Mouse (Mus musculus) forebrain, postnatal 0 days (tissue): Measurements from ENCODE around the gene Cyb5r4. TPM values are rescaled to one million over a fixed set of nuclear protein-coding genes. Genes with fewer than 3 reads are reported as not detected.
"Not testable (repeated sequence)": the region's sequence is repeated elsewhere in the genome, so short reads cannot be mapped to it uniquely, and the experiment has no call there.

Source experiments
- ATAC-seq: fragments of 200-750 bp; cut with Nextera tagmentation; 2 replicates; pipeline ENCODE4 v1.8.0; 2017; ENCODE audit warnings: mild to moderate bottlenecking, moderate library complexity
- DNase-seq: peaks from one replicate; pipeline ENCODE4 v3.0.0-alpha.2; 2015
- H3K27ac ChIP-seq: fragments of 300-500 bp; sonication (generic); 2 replicates; pipeline ENCODE4 v1.5.1; 2014; ENCODE audit warnings: low read depth, mild to moderate bottlenecking, antibody characterized with exemption, low read length, moderate library complexity, mixed read lengths
- H3K27me3 ChIP-seq: fragments of 300-500 bp; sonication (generic); 2 replicates; pipeline ENCODE4 v1.6.1; 2014; ENCODE audit warnings: mild to moderate bottlenecking, low read length, mixed read lengths; ENCODE audit not compliant: insufficient read depth
- H3K36me3 ChIP-seq: fragments of 300-500 bp; sonication (generic); 2 replicates; pipeline ENCODE4 v1.6.1; 2014; ENCODE audit warnings: mild to moderate bottlenecking, moderate library complexity; ENCODE audit not compliant: insufficient read depth
- H3K4me1 ChIP-seq: fragments of 300-500 bp; sonication (generic); 2 replicates; pipeline ENCODE4 v1.6.1; 2014; ENCODE audit warnings: antibody characterized with exemption; ENCODE audit not compliant: insufficient read depth
- H3K4me2 ChIP-seq: fragments of 300-500 bp; sonication (generic); 2 replicates; pipeline ENCODE4 v1.6.1; 2014; ENCODE audit warnings: low read depth, mild to moderate bottlenecking, moderate library complexity
- H3K4me3 ChIP-seq: fragments of 300-500 bp; sonication (generic); 2 replicates; pipeline ENCODE4 v1.5.1; 2014; ENCODE audit warnings: low read depth, low read length, mixed read lengths
- H3K9ac ChIP-seq: fragments of 300-500 bp; sonication (generic); 2 replicates; pipeline ENCODE4 v1.6.1; 2014; ENCODE audit warnings: mild to moderate bottlenecking
- H3K9me3 ChIP-seq: fragments of 300-500 bp; sonication (generic); 2 replicates; pipeline ENCODE4 v1.6.1; 2016; ENCODE audit warnings: low read length
- CTCF ChIP-seq: sonication (generic); IDR thresholded peaks from 2 replicates; pipeline ENCODE4 v1.5.1; 2016; ENCODE audit warnings: antibody characterized with exemption, control low read depth, low read depth
- whole genome bisulfite sequencing: fragments of 180-500 bp; shearing (Covaris S2); extraction: QIAGEN DNeasy Blood & Tissue Kit; methylation state at CpG from one replicate; pipeline ENCODE4 v1.1.7; 2014; 5-methylcytosine and 5-hydroxymethylcytosine counted together
- polyA plus RNA-seq: library from polyadenylated mRNA; unstranded; fragments of >200 nt; fragmentation: Nextera tagmentation; extraction: Ambion mirVana; gene quantifications from 2 replicates; pipeline ENCODE4 v1.2.1, GENCODE M21; 2015
- total RNA-seq: library from RNA; depleted of rRNA; stranded (reverse); fragments of >200 nt; gene quantifications from 2 replicates; pipeline ENCODE4 v1.2.3, GENCODE M21; 2014

The Cyb5r4 gene
- total and polyA plus RNA-seq, 2 experiments from 2014 or later: 37.5 to 37.6 TPM

DNA sequence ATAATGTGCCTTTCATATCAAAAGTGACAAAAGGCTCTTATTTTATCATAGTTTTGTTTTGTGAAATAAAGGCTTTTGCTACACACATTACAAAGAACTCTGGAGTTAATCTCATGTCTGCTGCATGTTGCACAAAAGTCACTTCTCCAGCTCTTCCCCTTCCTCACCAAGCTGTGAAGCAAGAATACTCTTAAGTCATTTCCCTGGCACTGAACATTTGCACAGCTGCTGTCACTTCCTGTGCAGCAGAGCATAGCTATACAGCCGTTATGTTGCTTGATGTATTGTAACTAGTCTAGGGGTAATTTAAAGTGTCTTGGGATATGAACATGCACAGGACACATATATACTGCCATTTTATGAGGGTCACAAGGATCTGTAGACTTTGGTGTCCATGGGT lies 46.3 kb downstream of the Cyb5r4 start:
- TF ChIP-seq CTCF: no peak
- Histone ChIP-seq H3K4me3 (no peak overlapping the region), H3K4me2 (no peak overlapping the region), H3K9ac (no peak overlapping the region), H3K36me3 (peaks cover 50% of the 10 kb centered on the region), H3K4me1 (no peaks in the 10 kb centered on the region), H3K27ac (no peak overlapping the region), H3K9me3 (no peaks in the 10 kb centered on the region), H3K27me3 (no peaks in the 10 kb centered on the region)
- DNase-seq (no peak), ATAC-seq (no peak)
- 88% methylated on average over 1 of the region's 1 CpGs for WGBS

DNA sequence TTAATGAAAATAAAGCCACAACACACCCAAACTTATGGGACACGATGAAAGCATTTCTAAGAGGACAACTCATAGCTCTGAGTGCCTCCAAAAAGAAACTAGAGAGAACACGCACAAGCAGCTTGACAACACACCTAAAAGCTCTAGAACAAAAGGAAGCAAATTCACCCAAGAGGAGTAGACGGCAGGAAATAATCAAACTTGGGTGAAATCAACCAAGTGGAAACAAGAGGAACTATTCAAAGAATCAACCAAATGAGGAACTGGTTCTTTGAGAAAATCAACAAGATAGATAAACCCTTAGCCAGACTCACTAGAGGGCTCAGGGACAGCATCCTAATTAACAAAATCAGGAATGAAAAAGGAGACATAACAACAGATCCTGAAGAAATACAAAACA lies 49.8 kb downstream of the Cyb5r4 start:
- ATAC-seq, DNase-seq, H3K4me2 ChIP-seq, H3K4me1 ChIP-seq, H3K27ac ChIP-seq, H3K27me3 ChIP-seq, H3K9ac ChIP-seq, H3K9me3 ChIP-seq, H3K4me3 ChIP-seq: not testable (repeated sequence)
- 88% methylated on average over 3 of the region's 3 CpGs for WGBS
- H3K36me3 ChIP-seq: peaks cover 37% of the 10 kb centered on the region

DNA sequence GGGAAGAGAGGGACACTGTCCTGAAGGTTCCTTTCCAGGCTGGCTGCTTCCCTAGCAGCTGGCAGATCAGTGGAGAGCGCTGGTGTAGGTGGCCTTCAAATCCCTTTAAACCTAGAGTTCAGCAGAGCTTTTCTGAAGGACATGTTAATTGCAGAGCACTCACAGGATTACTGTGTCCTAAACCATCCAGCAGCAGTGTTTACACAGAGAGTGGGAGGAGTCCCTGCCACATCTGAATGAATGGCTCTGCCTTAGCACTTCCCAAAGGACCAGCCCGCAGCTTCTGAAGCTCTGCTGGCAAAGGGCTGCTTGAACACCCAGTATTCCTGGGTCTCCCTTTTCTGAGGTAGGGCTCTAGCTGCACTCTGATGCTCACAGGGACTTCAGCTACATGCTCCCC lies 56.1 kb downstream of the Cyb5r4 start:
- DNase-seq (no peak), ATAC-seq (peak; percentile 59; the same call in 1 of the 2 replicates)
- no peak for TF ChIP-seq CTCF
- no peak overlapping the region for H3K4me3 ChIP-seq
- H3K9ac ChIP-seq: no peak overlapping the region
- H3K4me1 ChIP-seq: no peaks in the 10 kb centered on the region
- H3K27me3 ChIP-seq: no peaks in the 10 kb centered on the region
- no peaks in the 10 kb centered on the region for H3K9me3 ChIP-seq
- peaks cover 10% of the 10 kb centered on the region for H3K36me3 ChIP-seq
- H3K27ac ChIP-seq: no peak overlapping the region
- 32% methylated on average over 2 of the region's 2 CpGs for WGBS
- H3K4me2 ChIP-seq: no peak overlapping the region

DNA sequence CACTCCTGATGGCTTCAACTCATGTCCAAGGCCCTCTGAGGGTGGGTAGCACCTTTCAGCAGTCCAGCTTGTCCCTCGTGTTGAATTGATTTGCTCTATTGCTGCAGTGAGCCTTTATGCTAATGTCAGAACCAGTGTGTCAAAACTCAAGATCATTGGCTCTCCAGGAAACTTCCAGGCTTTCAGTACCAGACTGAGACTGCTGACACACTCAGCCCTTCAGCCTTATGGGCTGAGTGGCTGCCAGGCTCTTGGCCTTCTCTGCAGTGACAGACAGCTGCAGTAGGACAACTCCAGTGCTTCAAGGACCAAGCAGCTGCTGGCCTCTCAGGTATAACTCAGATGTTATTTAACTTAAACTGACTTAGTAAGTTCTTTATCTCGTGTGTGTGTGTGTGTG lies 57.7 kb downstream of the Cyb5r4 start:
- ATAC-seq: no peak
- WGBS: 64% methylated on average over 2 of the region's 2 CpGs
- no peak for TF ChIP-seq CTCF

DNA sequence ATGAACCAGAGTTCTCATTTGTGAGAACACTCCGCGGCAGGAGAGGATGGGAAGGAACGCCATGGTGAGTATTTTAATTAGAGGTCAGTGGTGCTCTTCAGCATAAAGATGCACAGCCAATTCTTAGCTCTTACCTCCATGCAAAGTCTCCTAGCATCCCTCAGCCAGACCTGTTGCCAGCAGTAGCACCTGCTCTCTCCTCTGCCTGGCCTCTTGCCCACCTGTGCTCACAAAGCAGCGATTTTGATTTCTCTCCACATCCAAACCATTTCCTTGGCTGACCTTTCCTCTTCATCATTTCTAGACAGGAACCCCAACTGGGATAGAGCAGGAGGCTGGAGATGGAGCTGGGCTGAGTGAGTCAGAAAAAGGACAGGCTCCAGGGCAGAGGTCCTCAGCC lies 65.2 kb downstream of the Cyb5r4 start:
- Histone ChIP-seq H3K36me3 (no peaks in the 10 kb centered on the region), H3K4me1 (no peaks in the 10 kb centered on the region), H3K27ac (no peak overlapping the region), H3K4me3 (no peak overlapping the region), H3K4me2 (no peak overlapping the region), H3K27me3 (no peaks in the 10 kb centered on the region), H3K9ac (no peak overlapping the region), H3K9me3 (no peaks in the 10 kb centered on the region)
- ATAC-seq (no peak), DNase-seq (no peak)
- TF ChIP-seq CTCF: no peak
- 88% methylated on average over 4 of the region's 4 CpGs for WGBS

More for the DNA sequence above, 57.7 kb downstream of the Cyb5r4 start:
- no peaks in the 10 kb centered on the region for H3K9me3 ChIP-seq
- DNase-seq: no peak
- H3K4me3 ChIP-seq: no peak overlapping the region
- no peak overlapping the region for H3K27ac ChIP-seq
- H3K4me1 ChIP-seq: no peaks in the 10 kb centered on the region
- H3K36me3 ChIP-seq: peaks cover 10% of the 10 kb centered on the region
- H3K4me2 ChIP-seq: no peak overlapping the region
- no peak overlapping the region for H3K9ac ChIP-seq
- no peaks in the 10 kb centered on the region for H3K27me3 ChIP-seq

DNA sequence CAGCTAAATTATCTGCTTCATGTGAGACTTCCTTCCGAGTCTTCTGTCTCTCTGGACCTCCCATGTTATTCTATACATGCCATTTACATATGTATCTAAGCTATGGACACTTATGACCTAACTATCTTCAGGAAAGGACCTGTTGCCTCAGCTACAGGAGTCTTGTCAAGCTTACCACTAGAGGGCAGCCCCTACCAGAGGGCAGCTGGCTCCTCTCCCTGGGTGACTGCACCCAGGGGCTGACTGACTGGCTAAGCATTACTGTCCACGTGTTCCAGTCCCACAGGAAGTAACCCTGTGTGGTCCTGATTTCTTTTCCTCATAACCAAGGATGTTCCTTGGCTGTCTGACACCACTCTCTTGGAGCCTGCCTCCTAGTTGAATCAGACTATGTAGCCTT lies 76.2 kb downstream of the Cyb5r4 start:
- H3K36me3 ChIP-seq: no peaks in the 10 kb centered on the region
- ATAC-seq (no peak), DNase-seq (no peak)
- H3K27me3 ChIP-seq: no peaks in the 10 kb centered on the region
- H3K9ac ChIP-seq: no peak overlapping the region
- TF ChIP-seq CTCF: peak; percentile 46
- 59% methylated on average over 2 of the region's 2 CpGs for WGBS
- H3K9me3 ChIP-seq: no peaks in the 10 kb centered on the region
- no peak overlapping the region for H3K27ac ChIP-seq
- no peaks in the 10 kb centered on the region for H3K4me1 ChIP-seq
- no peak overlapping the region for H3K4me3 ChIP-seq
- no peak overlapping the region for H3K4me2 ChIP-seq

DNA sequence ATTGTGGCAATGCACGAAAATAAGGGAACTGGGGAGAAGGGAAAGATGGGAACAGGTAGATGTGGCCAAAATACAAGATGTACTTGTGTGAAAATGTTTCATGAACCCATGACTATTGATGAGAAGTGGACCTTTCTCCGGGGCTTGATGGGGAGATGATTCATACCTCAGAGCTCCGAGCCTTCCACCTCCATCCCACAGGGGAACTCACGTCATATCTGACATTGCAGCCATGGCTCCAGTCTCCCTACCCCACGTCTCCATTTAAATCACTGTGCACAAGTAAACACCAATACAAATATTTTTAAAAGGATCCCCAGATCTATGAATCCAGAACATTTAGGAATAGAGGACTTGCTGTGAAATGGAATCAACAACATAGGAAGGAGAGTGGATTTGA lies 93.2 kb downstream of the Cyb5r4 start:
- no peak overlapping the region; the same call in 1 of the 2 replicates for H3K9ac ChIP-seq
- H3K36me3 ChIP-seq: no peaks in the 10 kb centered on the region
- H3K9me3 ChIP-seq: no peaks in the 10 kb centered on the region
- no peak overlapping the region for H3K4me3 ChIP-seq
- H3K4me2 ChIP-seq: no peak overlapping the region
- peaks cover 3% of the 10 kb centered on the region; the same call in 1 of the 2 replicates for H3K4me1 ChIP-seq
- H3K27me3 ChIP-seq: no peaks in the 10 kb centered on the region
- TF ChIP-seq CTCF: no peak
- H3K27ac ChIP-seq: peak overlapping the region; percentile 82
- peak; percentile 17 for ATAC-seq
- WGBS: 70% methylated on average over 5 of the region's 5 CpGs
- DNase-seq: peak; percentile 18
